Mouse (Mus musculus): Measurements from ENCODE around the gene Nif3l1.

GRCm38 (mm10) chr1:58403745-58404144, 41.2 kb upstream of the Nif3l1 start:
- TF ChIP-seq CTCF (IDR thresholded peaks at IDR 0.05; ENCODE audit: extremely low read depth, insufficient read length, insufficient replicate concordance, low read depth, low read length) (no peak), POLR2A (IDR thresholded peaks at IDR 0.05; ENCODE audit: low read depth, low read length) (no peak)
